Mouse (Mus musculus) ES-E14 (cell line): Measurements from ENCODE around the gene Ppp6r1.

Experiments used
- CHD2 ChIP-seq: IDR thresholded peaks from 2 replicates; pipeline ENCODE4 v1.6.1; 2014; ENCODE audit warnings: mild to moderate bottlenecking, low read depth, low read length, inconsistent platforms
- HCFC1 ChIP-seq: IDR thresholded peaks from 2 replicates; pipeline ENCODE4 v1.6.1; 2012; ENCODE audit warnings: low read length, inconsistent platforms, borderline replicate concordance; ENCODE audit not compliant: insufficient read depth
- MAFK ChIP-seq: IDR thresholded peaks from 2 replicates; pipeline ENCODE4 v1.6.1; 2014; ENCODE audit warnings: mild to moderate bottlenecking, low read depth, low read length, inconsistent platforms; ENCODE audit not compliant: insufficient read depth
- ZC3H11A ChIP-seq: IDR thresholded peaks from 2 replicates; pipeline ENCODE4 v1.6.1; 2012; ENCODE audit warnings: low read depth, mild to moderate bottlenecking, inconsistent platforms, low read length, borderline replicate concordance
- ZNF384 ChIP-seq: IDR thresholded peaks from 2 replicates; pipeline ENCODE4 v1.6.1; 2012; ENCODE audit warnings: low read depth, low read length, inconsistent platforms

DNA sequence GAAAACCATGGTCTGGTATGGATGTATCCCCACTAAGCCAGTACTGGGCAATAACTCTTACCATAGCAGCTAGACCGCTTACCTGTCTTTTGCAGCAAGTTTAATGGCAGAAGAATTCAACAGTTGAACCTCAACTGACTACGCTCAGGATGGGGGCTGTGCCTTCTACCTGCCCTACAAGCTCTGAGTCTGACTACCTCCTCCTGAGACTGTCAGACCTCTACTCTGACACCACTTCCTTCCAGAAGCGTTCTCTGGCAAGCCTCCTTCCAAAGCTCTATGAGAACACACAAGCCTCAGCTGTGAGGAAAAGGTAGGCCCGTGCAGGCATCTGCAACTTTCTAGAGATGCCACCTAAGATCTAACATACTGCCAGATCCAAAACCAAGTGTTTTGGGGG, 3.4 kb downstream of the Ppp6r1 start:
- TF ChIP-seq ZNF384, result no peak
- TF ChIP-seq ZC3H11A, result no peak
- TF ChIP-seq HCFC1, result no peak
- no peak for TF ChIP-seq CHD2
- no peak for TF ChIP-seq MAFK
